Mouse (Mus musculus) forebrain, embryonic 11.5 days (tissue): ENCODE measurements around the gene Gm266. TPM values are rescaled to one million over a fixed set of nuclear protein-coding genes. Genes with fewer than 3 reads are reported as not detected.

Source experiments
- ATAC-seq: fragments of 200-750 bp; cut with Nextera tagmentation; replicated peaks from 2 replicates; pipeline ENCODE4 v1.8.0; 2017; ENCODE audit warnings: moderate TSS enrichment; ENCODE audit not compliant: low FRiP score
- DNase-seq: peaks from one replicate; pipeline ENCODE4 v3.0.0-alpha.2; 2017; ENCODE audit warnings: low spot score
- H3K27ac ChIP-seq: fragments of 300-500 bp; sonication (generic); 2 replicates; pipeline ENCODE4 v1.5.1; 2014; ENCODE audit warnings: low read depth, low read length
- H3K27me3 ChIP-seq: fragments of 300-500 bp; sonication (generic); 2 replicates; pipeline ENCODE4 v1.6.1; 2014; ENCODE audit warnings: mild to moderate bottlenecking, low read length, mixed read lengths; ENCODE audit not compliant: control insufficient read depth, insufficient read depth
- H3K36me3 ChIP-seq: fragments of 300-500 bp; sonication (generic); 2 replicates; pipeline ENCODE4 v1.6.1; 2014; ENCODE audit warnings: mild to moderate bottlenecking, low read length, moderate library complexity, mixed read lengths; ENCODE audit not compliant: control insufficient read depth, insufficient read depth
- H3K4me1 ChIP-seq: fragments of 300-500 bp; sonication (generic); replicated peaks from 2 replicates; pipeline ENCODE4 v1.6.1; 2014; ENCODE audit warnings: low read length, mixed read lengths; ENCODE audit not compliant: control insufficient read depth, insufficient read depth
- H3K4me2 ChIP-seq: fragments of 300-500 bp; sonication (generic); 2 replicates; pipeline ENCODE4 v1.6.1; 2014; ENCODE audit warnings: low read depth, mild to moderate bottlenecking, low read length, moderate library complexity, mixed read lengths; ENCODE audit not compliant: severe bottlenecking
- H3K4me3 ChIP-seq: fragments of 300-500 bp; sonication (generic); 2 replicates; pipeline ENCODE4 v1.5.1; 2014; ENCODE audit warnings: low read depth, low read length
- H3K9ac ChIP-seq: fragments of 300-500 bp; sonication (generic); 2 replicates; pipeline ENCODE4 v1.6.1; 2014; ENCODE audit warnings: low read length
- H3K9me3 ChIP-seq: fragments of 300-500 bp; sonication (generic); 2 replicates; pipeline ENCODE4 v1.6.1; 2016; ENCODE audit warnings: low read length, mixed read lengths; ENCODE audit not compliant: control insufficient read depth
- WGBS: fragments of 180-500 bp; shearing (Covaris S2); extraction: QIAGEN DNeasy Blood & Tissue Kit; methylation state at CpG from one replicate; pipeline ENCODE4 v1.1.7; 2014; 5-methylcytosine and 5-hydroxymethylcytosine counted together
- polyA plus RNA-seq: library from polyadenylated mRNA; unstranded; fragments of >200 nt; fragmentation: Nextera tagmentation; extraction: Ambion mirVana; gene quantifications from 2 replicates; pipeline ENCODE4 v1.2.1, GENCODE M21; 2014

Gm266 gene
- polyA plus RNA-seq, 1 experiment from 2014 or later, result 4.7 TPM

GRCm38 (mm10) chr12:111472886-111473285 is 12.7 kb downstream of the Gm266 start:
- Histone ChIP-seq H3K27me3 (no peaks in the 10 kb centered on the region), H3K9me3 (no peaks in the 10 kb centered on the region), H3K4me3 (no peak overlapping the region), H3K4me2 (no peak overlapping the region), H3K9ac (no peak overlapping the region), H3K27ac (no peak overlapping the region), H3K4me1 (peaks cover 2% of the 10 kb centered on the region), H3K36me3 (no peaks in the 10 kb centered on the region)
- ATAC-seq, result no peak
- DNase-seq, result no peak
- 80% methylated on average over 5 of the region's 5 CpGs for WGBS

GRCm38 (mm10) chr12:111471721-111472120 is 13.9 kb downstream of the Gm266 start:
- Histone ChIP-seq H3K27ac (no peak overlapping the region), H3K27me3 (no peaks in the 10 kb centered on the region), H3K4me1 (peaks cover 2% of the 10 kb centered on the region), H3K4me2 (no peak overlapping the region), H3K36me3 (no peaks in the 10 kb centered on the region), H3K4me3 (no peak overlapping the region), H3K9ac (no peak overlapping the region), H3K9me3 (no peaks in the 10 kb centered on the region)
- WGBS, result 88% methylated on average over 3 of the region's 3 CpGs
- ATAC-seq (no peak), DNase-seq (no peak)

- Histone ChIP-seq H3K36me3 (no peaks in the 10 kb centered on the region), H3K4me3 (no peak overlapping the region), H3K4me1 (peaks cover 2% of the 10 kb centered on the region), H3K27me3 (no peaks in the 10 kb centered on the region), H3K27ac (no peak overlapping the region), H3K4me2 (no peak overlapping the region), H3K9me3 (no peaks in the 10 kb centered on the region), H3K9ac (no peak overlapping the region)
- ATAC-seq (no peak), DNase-seq (no peak)
- WGBS, result 79% methylated on average over 1 of the region's 1 CpGs
Measured at GRCm38 (mm10) chr12:111471119-111471518, 14.5 kb downstream of the Gm266 start.

DNA sequence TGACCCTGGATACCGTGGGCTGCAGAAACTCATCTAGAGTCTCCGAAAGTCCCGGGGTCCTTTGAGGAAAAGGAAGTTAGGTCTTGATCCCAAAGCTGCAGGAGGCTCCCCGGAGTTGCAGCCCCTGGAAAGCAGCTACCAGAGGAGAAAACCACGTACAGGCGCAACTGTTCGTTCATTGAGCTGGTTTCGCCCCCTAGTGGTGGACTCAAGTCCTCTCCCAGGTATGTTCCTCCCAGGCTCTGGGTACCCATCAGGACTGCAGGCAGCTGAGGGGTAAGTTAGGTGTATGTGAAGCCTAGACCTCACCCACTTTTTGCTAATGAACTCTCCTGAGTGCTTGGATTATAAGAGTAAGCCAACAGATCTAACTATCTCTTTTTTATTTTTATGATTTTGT is 16.1 kb downstream of the Gm266 start:
- Histone ChIP-seq H3K4me1 (peaks cover 2% of the 10 kb centered on the region), H3K9me3 (no peaks in the 10 kb centered on the region), H3K4me2 (no peak overlapping the region), H3K27ac (no peak overlapping the region), H3K9ac (no peak overlapping the region; the same call in 1 of the 2 replicates), H3K4me3 (no peak overlapping the region), H3K36me3 (no peaks in the 10 kb centered on the region), H3K27me3 (no peaks in the 10 kb centered on the region)
- ATAC-seq (no peak), DNase-seq (peak; percentile 86)
- WGBS, result 3% methylated on average over 8 of the region's 8 CpGs

GRCm38 (mm10) chr12:111468206-111468605 is 17.4 kb downstream of the Gm266 start:
- ATAC-seq (no peak), DNase-seq (no peak)
- Histone ChIP-seq H3K36me3 (no peaks in the 10 kb centered on the region), H3K4me2 (no peak overlapping the region), H3K4me3 (no peak overlapping the region), H3K27me3 (no peaks in the 10 kb centered on the region), H3K9ac (no peak overlapping the region), H3K4me1 (peaks cover 2% of the 10 kb centered on the region), H3K9me3 (no peaks in the 10 kb centered on the region), H3K27ac (no peak overlapping the region)
- WGBS, result 72% methylated on average over 7 of the region's 7 CpGs

DNA sequence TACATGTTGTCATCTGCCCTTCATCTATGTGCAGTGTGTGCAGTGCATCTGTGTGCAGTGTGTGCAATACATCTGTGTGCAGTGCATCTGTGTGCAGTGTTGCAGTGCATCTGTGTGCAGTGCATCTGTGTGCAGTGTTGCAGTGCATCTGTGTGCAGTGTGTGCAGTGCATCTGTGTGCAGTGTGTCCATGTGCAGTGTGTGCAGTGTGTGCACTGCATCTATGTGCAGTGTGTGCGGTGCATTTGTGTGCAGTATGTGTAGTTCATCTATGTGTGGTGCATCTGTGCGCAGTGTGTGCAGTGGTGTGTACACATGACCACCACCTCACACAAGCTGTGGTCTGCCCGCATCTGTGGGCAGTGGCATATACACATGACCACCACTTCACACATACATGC is 19.3 kb downstream of the Gm266 start:
- WGBS, result 94% methylated on average over 3 of the region's 3 CpGs
- no peak for ATAC-seq
- Histone ChIP-seq H3K4me3 (no peak overlapping the region), H3K4me2 (no peak overlapping the region), H3K27ac (no peak overlapping the region), H3K9ac (no peak overlapping the region), H3K36me3 (no peaks in the 10 kb centered on the region), H3K9me3 (no peaks in the 10 kb centered on the region), H3K4me1 (peaks cover 2% of the 10 kb centered on the region), H3K27me3 (no peaks in the 10 kb centered on the region)
- DNase-seq, result no peak

GRCm38 (mm10) chr12:111463570-111463969 is 22.1 kb downstream of the Gm266 start:
- no peak overlapping the region for H3K9ac ChIP-seq
- H3K9me3 ChIP-seq, result no peaks in the 10 kb centered on the region
- H3K27ac ChIP-seq, result no peak overlapping the region
- 88% methylated on average over 7 of the region's 7 CpGs for WGBS
- DNase-seq (no peak), ATAC-seq (no peak)
- H3K4me1 ChIP-seq, result no peaks in the 10 kb centered on the region
- no peak overlapping the region for H3K4me3 ChIP-seq
- no peak overlapping the region for H3K4me2 ChIP-seq
- H3K36me3 ChIP-seq, result no peaks in the 10 kb centered on the region
- no peaks in the 10 kb centered on the region for H3K27me3 ChIP-seq

DNA sequence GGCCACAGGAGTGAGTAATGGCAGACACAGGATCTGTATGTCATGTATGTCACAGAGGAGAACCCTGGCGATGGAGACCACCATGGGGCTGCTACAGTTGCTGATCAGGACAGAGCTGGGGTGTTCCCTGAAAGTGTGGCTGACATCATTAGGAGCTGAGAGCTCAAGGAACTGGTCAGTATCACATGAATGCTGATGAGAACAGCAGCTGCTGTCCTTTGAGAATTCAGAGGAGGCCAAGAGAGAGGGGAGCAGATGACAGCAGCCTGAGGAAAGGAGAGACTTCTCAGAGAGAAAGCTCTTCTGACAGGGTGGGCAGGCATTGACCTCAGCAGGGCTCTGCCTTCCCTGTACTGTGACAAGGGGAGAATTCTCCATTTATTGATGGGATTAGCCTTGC is 27.9 kb downstream of the Gm266 start:
- Histone ChIP-seq H3K4me1 (no peaks in the 10 kb centered on the region), H3K9ac (no peak overlapping the region), H3K27me3 (peaks cover 2% of the 10 kb centered on the region; the same call in 1 of the 2 replicates), H3K9me3 (no peaks in the 10 kb centered on the region), H3K4me2 (no peak overlapping the region), H3K4me3 (no peak overlapping the region), H3K36me3 (no peaks in the 10 kb centered on the region), H3K27ac (no peak overlapping the region)
- DNase-seq (no peak), ATAC-seq (no peak)
- 91% methylated on average over 1 of the region's 1 CpGs for WGBS

- Histone ChIP-seq H3K4me2 (no peak overlapping the region), H3K9ac (no peak overlapping the region), H3K4me1 (no peaks in the 10 kb centered on the region), H3K9me3 (no peaks in the 10 kb centered on the region), H3K36me3 (no peaks in the 10 kb centered on the region), H3K27ac (no peak overlapping the region), H3K27me3 (peaks cover 8% of the 10 kb centered on the region), H3K4me3 (no peak overlapping the region)
- 55% methylated on average over 8 of the region's 8 CpGs for WGBS
- ATAC-seq, result no peak
- DNase-seq, result no peak
Measured at GRCm38 (mm10) chr12:111455860-111456259, 29.8 kb downstream of the Gm266 start.
